Mouse (Mus musculus): Measurements from ENCODE around the gene Zfp36l1. TPM values are rescaled to one million over a fixed set of nuclear protein-coding genes. Genes with fewer than 3 reads are reported as not detected.

The Zfp36l1 gene
- total RNA-seq, 4 experiments from 2014 or later = 65.0 to 103 (median 80.0) TPM

- peak; percentile 26 for DNase-seq (ENCODE audit: low spot score)
Observed at GRCm38 (mm10) chr12:80110546-80110870, 2.3 kb downstream of the Zfp36l1 start.

GRCm38 (mm10) chr12:80109753-80110545 lies 2.9 kb downstream of the Zfp36l1 start:
- peak; percentile 44 for DNase-seq (ENCODE audit: low spot score)

GRCm38 (mm10) chr12:80108896-80109668 lies 3.7 kb downstream of the Zfp36l1 start:
- peak; percentile 84 for DNase-seq (ENCODE audit: low spot score)

- DNase-seq (ENCODE audit: low spot score) = no peak
Observed at GRCm38 (mm10) chr12:80106896-80107667, 5.7 kb downstream of the Zfp36l1 start.

GRCm38 (mm10) chr12:80106138-80106895 lies 6.5 kb downstream of the Zfp36l1 start:
- no peak for DNase-seq (ENCODE audit: low spot score)

GRCm38 (mm10) chr12:80103521-80103973 lies 9.3 kb downstream of the Zfp36l1 start:
- DNase-seq (ENCODE audit: low spot score) = no peak

GRCm38 (mm10) chr12:80103089-80103488 lies 9.7 kb downstream of the Zfp36l1 start:
- no peak for DNase-seq (ENCODE audit: low spot score)

- DNase-seq (ENCODE audit: low spot score) = no peak
Observed at GRCm38 (mm10) chr12:80098825-80099224, 14.0 kb downstream of the Zfp36l1 start.

- DNase-seq (ENCODE audit: low spot score) = no peak
Observed at GRCm38 (mm10) chr12:80096734-80097133, 16.1 kb downstream of the Zfp36l1 start.

GRCm38 (mm10) chr12:80092787-80093186 lies 20.0 kb downstream of the Zfp36l1 start:
- DNase-seq (ENCODE audit: low spot score) = no peak

GRCm38 (mm10) chr12:80091080-80091479 lies 21.7 kb downstream of the Zfp36l1 start:
- DNase-seq (ENCODE audit: low spot score) = no peak

- DNase-seq (ENCODE audit: low spot score) = peak; percentile 57
Observed at GRCm38 (mm10) chr12:80090529-80090928, 22.3 kb downstream of the Zfp36l1 start.

- DNase-seq (ENCODE audit: low spot score) = no peak
Observed at GRCm38 (mm10) chr12:80088143-80088542, 24.7 kb downstream of the Zfp36l1 start.

- DNase-seq (ENCODE audit: low spot score) = peak; percentile 62
Observed at GRCm38 (mm10) chr12:80084446-80085112, 28.2 kb downstream of the Zfp36l1 start.

GRCm38 (mm10) chr12:80083937-80084336 lies 28.9 kb downstream of the Zfp36l1 start:
- DNase-seq (ENCODE audit: low spot score) = peak; percentile 89

- DNase-seq (ENCODE audit: low spot score) = peak; percentile 27
Observed at GRCm38 (mm10) chr12:80083133-80083821, 29.5 kb downstream of the Zfp36l1 start.

- no peak for DNase-seq (ENCODE audit: low spot score)
Observed at GRCm38 (mm10) chr12:80082730-80083129, 30.1 kb downstream of the Zfp36l1 start.

GRCm38 (mm10) chr12:80081440-80081839 lies 31.4 kb downstream of the Zfp36l1 start:
- DNase-seq (ENCODE audit: low spot score) = no peak

- DNase-seq (ENCODE audit: low spot score) = no peak
Observed at GRCm38 (mm10) chr12:80079937-80080336, 32.9 kb downstream of the Zfp36l1 start.

- DNase-seq (ENCODE audit: low spot score) = no peak
Observed at GRCm38 (mm10) chr12:80074331-80074730, 38.5 kb downstream of the Zfp36l1 start.
